Mouse (Mus musculus) bone marrow macrophage, adult 2 months (primary cell): ENCODE results near the gene Gpm6a. TPM values are rescaled to one million over a fixed set of nuclear protein-coding genes. Genes with fewer than 3 reads are reported as not detected.

Source experiments
- H3K27ac ChIP-seq: 2 replicates; pipeline ENCODE4 v1.5.1; 2012; ENCODE audit warnings: low read depth, low read length; ENCODE audit not compliant: insufficient read depth
- H3K4me1 ChIP-seq: 2 replicates; pipeline ENCODE4 v1.6.1; 2012; ENCODE audit warnings: low read length; ENCODE audit not compliant: control insufficient read depth, insufficient read depth
- H3K4me3 ChIP-seq: 2 replicates; pipeline ENCODE4 v1.5.1; 2012; ENCODE audit warnings: mild to moderate bottlenecking, low read length, moderate library complexity; ENCODE audit not compliant: insufficient read depth
- CTCF ChIP-seq: IDR thresholded peaks from 2 replicates; pipeline ENCODE4 v1.5.1; 2012; ENCODE audit warnings: low read depth, mild to moderate bottlenecking, low read length, moderate library complexity
- POLR2A ChIP-seq: IDR thresholded peaks from 2 replicates; pipeline ENCODE4 v1.6.1; 2012; ENCODE audit warnings: mild to moderate bottlenecking, low read depth, low read length, borderline replicate concordance
- polyA plus RNA-seq: library from polyadenylated mRNA; stranded (reverse); fragments of >200 nt; gene quantifications from 2 replicates; pipeline ENCODE4 v1.2.4, GENCODE M21; 2012; ENCODE audit not compliant: missing spikeins, insufficient read depth, insufficient read length

Gene Gpm6a
- polyA plus RNA-seq, 1 experiment = not detected

- no peak for TF ChIP-seq CTCF
- no peak for TF ChIP-seq POLR2A
- Histone ChIP-seq H3K4me1 (no peaks in the 10 kb centered on the region), H3K27ac (no peak overlapping the region), H3K4me3 (no peak overlapping the region)
These were observed 47.8 kb downstream of the Gpm6a start for GRCm38 (mm10) chr8:55002398-55002797.

- Histone ChIP-seq H3K27ac (no peak overlapping the region), H3K4me1 (no peaks in the 10 kb centered on the region), H3K4me3 (no peak overlapping the region)
- TF ChIP-seq POLR2A (no peak), CTCF (no peak)
These were observed 48.3 kb downstream of the Gpm6a start for GRCm38 (mm10) chr8:55002946-55003345.

GRCm38 (mm10) chr8:55012228-55012627 is 57.6 kb downstream of the Gpm6a start:
- TF ChIP-seq POLR2A (no peak), CTCF (no peak)
- no peaks in the 10 kb centered on the region for H3K4me1 ChIP-seq
- H3K27ac ChIP-seq = no peak overlapping the region
- H3K4me3 ChIP-seq = no peak overlapping the region

- H3K4me3 ChIP-seq = no peak overlapping the region
- H3K4me1 ChIP-seq = no peaks in the 10 kb centered on the region
- H3K27ac ChIP-seq = no peak overlapping the region
- TF ChIP-seq CTCF = no peak
- TF ChIP-seq POLR2A = no peak
These were observed 62.4 kb downstream of the Gpm6a start for GRCm38 (mm10) chr8:55017071-55017470.

GRCm38 (mm10) chr8:55025851-55026660 is 71.4 kb downstream of the Gpm6a start:
- Histone ChIP-seq H3K4me3 (no peak overlapping the region), H3K27ac (no peak overlapping the region), H3K4me1 (no peaks in the 10 kb centered on the region)
- no peak for TF ChIP-seq POLR2A
- TF ChIP-seq CTCF = no peak

- no peak overlapping the region for H3K27ac ChIP-seq
- no peak for TF ChIP-seq POLR2A
- no peak for TF ChIP-seq CTCF
- H3K4me1 ChIP-seq = no peaks in the 10 kb centered on the region
- H3K4me3 ChIP-seq = no peak overlapping the region
These were observed 72.0 kb downstream of the Gpm6a start for GRCm38 (mm10) chr8:55026661-55027000.

GRCm38 (mm10) chr8:55028371-55028770 is 73.7 kb downstream of the Gpm6a start:
- Histone ChIP-seq H3K4me3 (no peak overlapping the region), H3K4me1 (no peaks in the 10 kb centered on the region), H3K27ac (no peak overlapping the region)
- TF ChIP-seq CTCF (no peak), POLR2A (no peak)

- Histone ChIP-seq H3K4me3 (no peak overlapping the region), H3K27ac (no peak overlapping the region), H3K4me1 (no peaks in the 10 kb centered on the region)
- TF ChIP-seq CTCF = no peak
- TF ChIP-seq POLR2A = no peak
These were observed 76.5 kb downstream of the Gpm6a start for GRCm38 (mm10) chr8:55031099-55031498.

- Histone ChIP-seq H3K4me1 (no peaks in the 10 kb centered on the region), H3K27ac (no peak overlapping the region), H3K4me3 (no peak overlapping the region)
- TF ChIP-seq CTCF (no peak), POLR2A (no peak)
These were observed 79.7 kb downstream of the Gpm6a start for GRCm38 (mm10) chr8:55034309-55034708.

GRCm38 (mm10) chr8:55035416-55035815 is 80.8 kb downstream of the Gpm6a start:
- Histone ChIP-seq H3K27ac (no peak overlapping the region), H3K4me1 (no peaks in the 10 kb centered on the region), H3K4me3 (no peak overlapping the region)
- TF ChIP-seq CTCF = no peak
- no peak for TF ChIP-seq POLR2A
